Mouse (Mus musculus): ENCODE data around the gene Tpp1. TPM values are rescaled to one million over a fixed set of nuclear protein-coding genes. Genes with fewer than 3 reads are reported as not detected.
"Not testable (repeated sequence)": the region's sequence is repeated elsewhere in the genome, so short reads cannot be mapped to it uniquely, and the experiment has no call there.

Gene Tpp1
- total and polyA plus RNA-seq, 3 experiments: 19.1 to 49.1 (median 29.9) TPM

DNA sequence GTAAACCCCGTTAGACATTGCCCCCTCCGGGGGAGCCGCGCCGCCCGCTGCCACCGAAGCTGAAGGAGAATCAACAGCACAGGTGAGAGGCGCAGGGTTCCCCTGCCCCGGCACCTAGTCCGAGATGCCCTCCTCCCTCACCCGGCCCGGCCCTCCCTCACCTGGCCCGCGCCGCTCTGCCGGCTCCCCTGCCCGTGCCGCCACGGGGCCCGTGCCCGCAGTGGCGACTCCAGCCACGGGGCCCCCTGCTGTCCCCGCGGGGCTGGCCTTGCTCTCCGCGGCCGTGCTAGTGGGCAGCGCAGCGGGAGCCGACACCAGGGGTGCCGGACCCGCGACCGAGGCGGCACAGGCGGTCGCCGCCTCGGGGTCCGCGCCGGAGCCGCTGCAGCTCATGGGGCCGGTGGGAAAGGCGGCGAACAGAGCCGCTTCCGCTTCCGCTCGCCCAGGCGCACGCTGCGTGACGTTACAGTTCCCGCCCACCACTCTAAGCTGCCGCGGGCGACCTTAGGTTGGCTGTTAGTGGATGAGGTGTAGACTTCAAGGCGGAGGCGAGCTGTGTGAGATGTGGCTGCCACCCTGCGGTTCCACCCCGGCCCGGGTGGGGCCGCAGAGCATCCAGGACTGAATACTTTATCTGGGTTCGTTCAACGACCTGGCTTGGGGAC is 8.0 kb downstream of the Tpp1 start, which contains the start of gene Taf10 (continued):
- peak; percentile 81 for TF ChIP-seq HCFC1 (IDR thresholded peaks at IDR 0.05; ENCODE audit: low read depth, low read length)
- peak; percentile 56; the same call in 1 of the 2 replicates for TF ChIP-seq TBP (conservative IDR thresholded peaks at IDR 0.05; ENCODE audit: low read depth, low read length)
- peak; percentile 94 for TF ChIP-seq SIN3A (IDR thresholded peaks at IDR 0.05; ENCODE audit: low read length)
- TF ChIP-seq MEF2A (IDR thresholded peaks at IDR 0.05; ENCODE audit: borderline replicate concordance, low read depth, low read length): peak; percentile 58; the same call in 1 of the 2 replicates
- TF ChIP-seq EP300 (IDR thresholded peaks at IDR 0.05; ENCODE audit: low read length): no peak
- no peak for TF ChIP-seq JUN (IDR thresholded peaks at IDR 0.05; ENCODE audit: insufficient read depth, low read depth, low read length)
- TF ChIP-seq RCOR1 (conservative IDR thresholded peaks at IDR 0.05; ENCODE audit: low read depth, low read length): 0 out of 2 replicates have a peak, but pooled peaks have one; percentile 19
- peak; percentile 59 for TF ChIP-seq RAD21 (IDR thresholded peaks at IDR 0.05; ENCODE audit: low read depth, low read length)
- TF ChIP-seq POLR2A (IDR thresholded peaks at IDR 0.05; ENCODE audit: low read depth, low read length): peak; percentile 83
- peak; percentile 86; the same call in 1 of the 2 replicates for TF ChIP-seq MXI1 (IDR thresholded peaks at IDR 0.05; ENCODE audit: low read depth, low read length)
- peak in 1 of 2 experiments; percentile 65; a peak in 2 of 4 replicates for TF ChIP-seq CTCF (conservative IDR thresholded peaks at IDR 0.05 in 1 of 2, IDR thresholded peaks at IDR 0.05 in 1 of 2; ENCODE audit: low read depth in 2 of 2, low read length in 2 of 2)
- peak; percentile 77; the same call in 1 of the 2 replicates for TF ChIP-seq UBTF (IDR thresholded peaks at IDR 0.05; ENCODE audit: low read depth, low read length)
- TF ChIP-seq JUND (conservative IDR thresholded peaks at IDR 0.05; ENCODE audit: low read depth, low read length): no peak
- TF ChIP-seq CHD2 (IDR thresholded peaks at IDR 0.05; ENCODE audit: low read length): no peak
- peak; percentile 78; the same call in 1 of the 2 replicates for TF ChIP-seq POLR2AphosphoS2 (IDR thresholded peaks at IDR 0.05; ENCODE audit: low read depth, low read length)
- TF ChIP-seq USF2 (conservative IDR thresholded peaks at IDR 0.05; ENCODE audit: low read depth, low read length): no peak
- no peak for TF ChIP-seq ZKSCAN1 (IDR thresholded peaks at IDR 0.05; ENCODE audit: borderline replicate concordance, low read depth, low read length)
- peak; percentile 85 for TF ChIP-seq NELFE (IDR thresholded peaks at IDR 0.05; ENCODE audit: low read depth, low read length)
- TF ChIP-seq GABPA (IDR thresholded peaks at IDR 0.05; ENCODE audit: insufficient replicate concordance, low read depth, low read length): no peak
- TF ChIP-seq ETS1 (conservative IDR thresholded peaks at IDR 0.05; ENCODE audit: low read depth, low read length): 0 out of 2 replicates have a peak, but pooled peaks have one; percentile 34
- TF ChIP-seq ZMIZ1 (IDR thresholded peaks at IDR 0.05; ENCODE audit: low read depth, low read length): peak; percentile 90
- TF ChIP-seq IRF4 (IDR thresholded peaks at IDR 0.05; ENCODE audit: low read depth, low read length): 0 out of 2 replicates have a peak, but pooled peaks have one; percentile 18

DNA sequence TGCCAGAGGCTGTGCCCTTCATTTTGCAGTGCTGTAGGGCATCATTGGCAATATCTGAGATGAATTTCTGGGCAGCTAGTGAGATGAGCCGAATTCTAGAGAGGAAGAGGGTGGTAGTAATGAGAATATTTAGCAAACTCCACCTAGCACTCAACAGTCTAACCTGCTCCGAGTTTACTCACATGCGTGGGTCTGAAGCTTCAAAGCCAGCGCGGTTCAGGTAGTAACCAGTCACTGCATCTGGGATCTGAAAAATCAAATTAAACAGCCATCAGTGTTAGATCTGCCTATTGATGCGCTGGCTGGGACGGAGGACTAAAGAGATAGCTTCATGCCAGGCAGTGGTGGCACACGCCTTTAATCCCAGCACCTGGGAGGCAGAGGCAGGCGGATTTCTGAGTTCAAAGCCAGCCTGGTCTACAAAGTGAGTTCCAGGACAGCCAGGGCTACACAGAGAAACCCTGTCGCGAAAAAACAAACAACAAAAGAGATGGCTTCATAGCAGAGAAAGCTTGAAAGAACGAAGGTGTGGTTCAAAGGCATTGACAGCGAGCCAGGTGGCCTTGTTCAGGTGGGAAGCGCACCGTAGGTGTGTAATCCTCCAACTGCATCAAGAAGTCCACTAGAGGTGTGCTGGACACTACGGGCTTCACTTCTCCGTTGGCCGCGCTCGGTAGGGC is 8.6 kb downstream of the Tpp1 start:
- H3K4me1 ChIP-seq (ENCODE audit: control insufficient read depth in 1 of 2, insufficient read depth in 2 of 2): peaks cover 6 to 43% of the 10 kb centered on the region in 2 experiments
- dilution Hi-C loops (cut with MboI; ENCODE audit: extremely low pct_ligation_motif_present, extremely low pct_unique_long_range_greater_than_20kb, low sequenced_read_pairs); DNase-seq (ENCODE audit: extremely low read depth); H3K27ac ChIP-seq (ENCODE audit: insufficient read depth, low read depth); H3K27me3 ChIP-seq (replicated peaks); H3K9me3 ChIP-seq (replicated peaks; ENCODE audit: low read length): not testable (repeated sequence)
- 0 out of 2 replicates have a peak, but pooled peaks have one; percentile 23 for TF ChIP-seq ZMIZ1 (IDR thresholded peaks at IDR 0.05; ENCODE audit: low read depth, low read length)
- in situ Hi-C loops (cut with MboI; ENCODE audit: low pct_ligation_motif_present, low pct_unique_long_range_greater_than_20kb, low sequenced_read_pairs): loop anchor here (5.0 kb wide), 1 partner anchor 64 kb away; no protein-coding TSS in a partner anchor
- H3K79me2 ChIP-seq (replicated peaks; ENCODE audit: control insufficient read depth, extremely low read depth, insufficient read depth, poor library complexity, severe bottlenecking): peaks cover 10% of the 10 kb centered on the region; the same call in 1 of the 2 replicates
- peak overlapping the region; percentile 54 for H3K4me2 ChIP-seq (ENCODE audit: insufficient read depth, low read depth, poor library complexity, severe bottlenecking)
- H3K36me3 ChIP-seq (replicated peaks in 1 of 2; ENCODE audit: control insufficient read depth in 1 of 2, insufficient read depth in 1 of 2, low read length in 1 of 2): peaks cover 51 to 65% of the 10 kb centered on the region in 2 experiments
- H3K4me3 ChIP-seq (replicated peaks in 1 of 3; ENCODE audit: low read depth in 2 of 3, low read length in 2 of 3, poor library complexity in 1 of 3): peak overlapping the region; percentile 81 to 99 (median 95)
- peak overlapping the region; percentile 94 for H3K9ac ChIP-seq (ENCODE audit: insufficient read depth, low read depth)

- dilution Hi-C loops (cut with MboI; ENCODE audit: extremely low pct_ligation_motif_present, extremely low pct_unique_long_range_greater_than_20kb, low sequenced_read_pairs); DNase-seq (ENCODE audit: extremely low read depth); H3K9ac ChIP-seq (ENCODE audit: insufficient read depth, low read depth); H3K27ac ChIP-seq (ENCODE audit: insufficient read depth, low read depth); H3K9me3 ChIP-seq (replicated peaks; ENCODE audit: low read length); H3K27me3 ChIP-seq (replicated peaks): not testable (repeated sequence)
- Histone ChIP-seq H3K79me2 (replicated peaks; ENCODE audit: control insufficient read depth, extremely low read depth, insufficient read depth, poor library complexity, severe bottlenecking) (peaks cover 10% of the 10 kb centered on the region; the same call in 1 of the 2 replicates), H3K4me2 (ENCODE audit: insufficient read depth, low read depth, poor library complexity, severe bottlenecking) (peak overlapping the region; percentile 54; the same call in 1 of the 2 replicates), H3K4me3 (replicated peaks in 1 of 3; ENCODE audit: low read depth in 2 of 3, low read length in 2 of 3, poor library complexity in 1 of 3) (peak overlapping the region in 1 of 3 experiments; percentile 95), H3K36me3 (replicated peaks in 1 of 2; ENCODE audit: control insufficient read depth in 1 of 2, insufficient read depth in 1 of 2, low read length in 1 of 2) (peaks cover 47 to 58% of the 10 kb centered on the region in 2 experiments), H3K4me1 (ENCODE audit: control insufficient read depth in 1 of 2, insufficient read depth in 2 of 2) (peaks cover 6 to 50% of the 10 kb centered on the region in 2 experiments)
- in situ Hi-C loops (cut with MboI; ENCODE audit: low pct_ligation_motif_present, low pct_unique_long_range_greater_than_20kb, low sequenced_read_pairs): loop anchor here (5.0 kb wide), 1 partner anchor 65 kb away; no protein-coding TSS in a partner anchor
These were observed 9.4 kb downstream of the Tpp1 start for GRCm38 (mm10) chr7:105742539-105743215.

Data from CH12.LX (cell line).